Mouse (Mus musculus): Measurements from ENCODE around the gene Gsta4. TPM values are rescaled to one million over a fixed set of nuclear protein-coding genes. Genes with fewer than 3 reads are reported as not detected.
"Not testable (repeated sequence)": the region's sequence is repeated elsewhere in the genome, so short reads cannot be mapped to it uniquely, and the experiment has no call there.

Gsta4 gene
- 100 to 1,000 TPM; 108 to 158 (median 147) TPM for total RNA-seq (2022)

- not testable (repeated sequence) for DNase-seq (ENCODE audit: low spot score)
Measured at GRCm38 (mm10) chr9:78182474-78182873, at the start of gene Gsta4. Gsta4 (plus strand) TSS chr9:78182774.

GRCm38 (mm10) chr9:78135658-78136057, 46.9 kb upstream of the Gsta4 start:
- DNase-seq (ENCODE audit: low spot score), result no peak

- DNase-seq (ENCODE audit: low spot score), result peak; percentile 55
Measured at GRCm38 (mm10) chr9:78138044-78138676, 44.4 kb upstream of the Gsta4 start.

GRCm38 (mm10) chr9:78139463-78139862, 43.1 kb upstream of the Gsta4 start:
- DNase-seq (ENCODE audit: low spot score), result peak; percentile 56

- DNase-seq (ENCODE audit: low spot score), result no peak
Measured at GRCm38 (mm10) chr9:78146099-78146498, 36.5 kb upstream of the Gsta4 start.

- DNase-seq (ENCODE audit: low spot score), result no peak
Measured at GRCm38 (mm10) chr9:78146627-78147026, 35.9 kb upstream of the Gsta4 start.

- DNase-seq (ENCODE audit: low spot score), result no peak
Measured at GRCm38 (mm10) chr9:78148149-78148548, 34.4 kb upstream of the Gsta4 start.

- not testable (repeated sequence) for DNase-seq (ENCODE audit: low spot score)
Measured at GRCm38 (mm10) chr9:78149770-78150169, 32.8 kb upstream of the Gsta4 start.

- DNase-seq (ENCODE audit: low spot score), result peak; percentile 9
Measured at GRCm38 (mm10) chr9:78154211-78154977, 28.2 kb upstream of the Gsta4 start.

GRCm38 (mm10) chr9:78157221-78157620, 25.4 kb upstream of the Gsta4 start:
- no peak for DNase-seq (ENCODE audit: low spot score)

- no peak for DNase-seq (ENCODE audit: low spot score)
Measured at GRCm38 (mm10) chr9:78163291-78163690, 19.3 kb upstream of the Gsta4 start.

- DNase-seq (ENCODE audit: low spot score), result no peak
Measured at GRCm38 (mm10) chr9:78164741-78165140, 17.8 kb upstream of the Gsta4 start.

GRCm38 (mm10) chr9:78165454-78165853, 17.1 kb upstream of the Gsta4 start:
- DNase-seq (ENCODE audit: low spot score), result no peak

GRCm38 (mm10) chr9:78166694-78167452, 15.7 kb upstream of the Gsta4 start:
- DNase-seq (ENCODE audit: low spot score), result no peak

GRCm38 (mm10) chr9:78167453-78167969, 15.1 kb upstream of the Gsta4 start:
- no peak for DNase-seq (ENCODE audit: low spot score)

GRCm38 (mm10) chr9:78168864-78169263, 13.7 kb upstream of the Gsta4 start:
- DNase-seq (ENCODE audit: low spot score), result no peak

GRCm38 (mm10) chr9:78174016-78174415, 8.6 kb upstream of the Gsta4 start:
- no peak for DNase-seq (ENCODE audit: low spot score)

- DNase-seq (ENCODE audit: low spot score), result not testable (repeated sequence)
Measured at GRCm38 (mm10) chr9:78174925-78175276, 7.7 kb upstream of the Gsta4 start.

GRCm38 (mm10) chr9:78175277-78176200, 7.0 kb upstream of the Gsta4 start:
- peak; percentile 94 for DNase-seq (ENCODE audit: low spot score)

- peak; percentile 52 for DNase-seq (ENCODE audit: low spot score)
Measured at GRCm38 (mm10) chr9:78176201-78176727, 6.3 kb upstream of the Gsta4 start.

GRCm38 (mm10) chr9:78176831-78177230, 5.7 kb upstream of the Gsta4 start:
- DNase-seq (ENCODE audit: low spot score), result no peak
